Mouse (Mus musculus) testis, adult 2 months (tissue): ENCODE measurements around the gene Gm20498.

Experiments used
- CTCF ChIP-seq: fragments of 200-500 bp; IDR thresholded peaks from 2 replicates; pipeline ENCODE4 v1.5.1; 2012; ENCODE audit warnings: low read depth, mild to moderate bottlenecking, inconsistent platforms, low read length, moderate library complexity; ENCODE audit not compliant: control insufficient read depth, insufficient read depth, insufficient replicate concordance
- POLR2A ChIP-seq: fragments of 200-500 bp; IDR thresholded peaks from 2 replicates; pipeline ENCODE4 v1.6.1; 2012; ENCODE audit warnings: low read depth, mild to moderate bottlenecking, inconsistent platforms, low read length, moderate library complexity; ENCODE audit not compliant: control insufficient read depth

- TF ChIP-seq POLR2A (no peak), CTCF (no peak)
These were observed 42.2 kb downstream of the Gm20498 start for GRCm38 (mm10) chr12:81490491-81490890.
